Mouse (Mus musculus) skeletal muscle tissue, postnatal 0 days (tissue): Measurements from ENCODE around the gene Rab11fip4. TPM values are rescaled to one million over a fixed set of nuclear protein-coding genes. Genes with fewer than 3 reads are reported as not detected.

ENCODE experiments used
- microRNA counts: library from miRNA; unstranded; fragments of <30 nt; microRNA quantifications from one replicate; lab custom pipeline; 2015
- microRNA-seq, 2 experiments: library from miRNA; unstranded; fragments of <30 nt; microRNA quantifications; one replicate each; pipeline ENCODE4; 2016
- polyA plus RNA-seq: library from polyadenylated mRNA; unstranded; fragments of >200 nt; fragmentation: Nextera tagmentation; extraction: Ambion mirVana; gene quantifications from 2 replicates; pipeline ENCODE4 v1.2.1, GENCODE M21; 2015

Gene Rab11fip4
- 0.07 and 0.12 TPM in 2 replicates for polyA plus RNA-seq

GRCm38 (mm10) chr11:79590664-79591590 lies at the start of gene Rab11fip4:
Gene Rab11fip4, plus strand, starts transcription at chr11:79591212.

MicroRNA genes within 50 kb of the gene (microRNA counts, 519-probe panel; counts per million panel counts)
- 1,361 counts per million, percentile 61 among the panel's probes with 10 or more counts for microRNA mmu-miR-193 (lab: Ali Mortazavi, UCI)
- 4,865 counts per million, percentile 86 among the panel's probes with 10 or more counts for microRNA mmu-miR-365 (lab: Ali Mortazavi, UCI)

Small RNA genes lying within 50 kb of the gene (microRNA-seq; reads per million reads assigned to microRNA genes)
- gene Mir193a (28.4 to 31.4 reads per million in 2 experiments), gene Mir365-2 (1.1 to 2.1 reads per million in 2 experiments)

Other genes starting within 250 kb of the Rab11fip4 start
- 0.06 and 0.13 TPM in 2 replicates for gene Omg, start 87.1 kb upstream of the Rab11fip4 start, polyA plus RNA-seq
- 0.44 and 1.2 TPM in 2 replicates for gene Evi2b, start 67.5 kb upstream of the Rab11fip4 start, polyA plus RNA-seq
- 0.30 and 0.44 TPM in 2 replicates for gene Evi2, start 60.6 kb upstream of the Rab11fip4 start, polyA plus RNA-seq
- 6.3 and 7.7 TPM in 2 replicates for gene Evi2a, start 60.6 kb upstream of the Rab11fip4 start, polyA plus RNA-seq